Mouse (Mus musculus) T-helper 17 cell (primary cell): ENCODE measurements around the gene Padi4.

Experiments used
- in situ Hi-C, 2 experiments: fragments of 300-600 bp; cut with MboI, MseI; formaldehyde crosslinking; loops; 1 replicate in 1 of 2; 2 replicates in 1 of 2; pipeline ENCODE4 v1.15.1; 2025; ENCODE audit warnings: high pct_unique_total_duplicates in 2 of 2

Gene Padi4

GRCm38 (mm10) chr4:140742543-140742942 lies 31.5 kb downstream of the Padi4 start, which contains the start of gene Padi6:
Padi6 (minus strand) TSS chr4:140742643.
- in situ Hi-C loops, result loop anchor here in 1 of 2 experiments (10.0 kb wide), 1 partner anchor 148 kb away; no protein-coding TSS in a partner anchor

- in situ Hi-C loops, result loop anchor here in 1 of 2 experiments (10.0 kb wide), 1 partner anchor 147 kb away; no protein-coding TSS in a partner anchor
Observed at GRCm38 (mm10) chr4:140741401-140741800, 32.6 kb downstream of the Padi4 start.

GRCm38 (mm10) chr4:140740655-140741054 lies 33.4 kb downstream of the Padi4 start:
- in situ Hi-C loops, result loop anchor here in 1 of 2 experiments (10.0 kb wide), 1 partner anchor 146 kb away; no protein-coding TSS in a partner anchor

- in situ Hi-C loops, result no loop called here
Observed at GRCm38 (mm10) chr4:140732871-140733270, 41.2 kb downstream of the Padi4 start.

- in situ Hi-C loops, result no loop called here
Observed at GRCm38 (mm10) chr4:140731654-140732053, 42.4 kb downstream of the Padi4 start.

- in situ Hi-C loops, result no loop called here
Observed at GRCm38 (mm10) chr4:140726907-140727306, 47.1 kb downstream of the Padi4 start.

GRCm38 (mm10) chr4:140724739-140725138 lies 49.3 kb downstream of the Padi4 start:
- in situ Hi-C loops, result loop anchor here in 1 of 2 experiments (25.0 kb wide), 1 partner anchor 813 kb away; the partner anchor contains the start of gene Spen

GRCm38 (mm10) chr4:140723801-140724200 lies 50.2 kb downstream of the Padi4 start:
- in situ Hi-C loops, result loop anchor here in 1 of 2 experiments (25.0 kb wide), 1 partner anchor 814 kb away; the partner anchor contains the start of gene Spen

- in situ Hi-C loops, result loop anchor here in 1 of 2 experiments (25.0 kb wide), 1 partner anchor 814 kb away; the partner anchor contains the start of gene Spen
Observed at GRCm38 (mm10) chr4:140723192-140723591, 50.8 kb downstream of the Padi4 start.

GRCm38 (mm10) chr4:140722710-140723109 lies 51.3 kb downstream of the Padi4 start:
- in situ Hi-C loops, result loop anchor here in 1 of 2 experiments (25.0 kb wide), 1 partner anchor 815 kb away; the partner anchor contains the start of gene Spen

- in situ Hi-C loops, result loop anchor here in 1 of 2 experiments (25.0 kb wide), 1 partner anchor 815 kb away; the partner anchor contains the start of gene Spen
Observed at GRCm38 (mm10) chr4:140721968-140722490, 52.0 kb downstream of the Padi4 start.

- in situ Hi-C loops, result loop anchor here in 1 of 2 experiments (25.0 kb wide), 1 partner anchor 817 kb away; the partner anchor contains the start of gene Spen
Observed at GRCm38 (mm10) chr4:140720091-140720490, 53.9 kb downstream of the Padi4 start.

- in situ Hi-C loops, result loop anchor here in 1 of 2 experiments (25.0 kb wide), 1 partner anchor 819 kb away; the partner anchor contains the start of gene Spen
Observed at GRCm38 (mm10) chr4:140718436-140718835, 55.6 kb downstream of the Padi4 start.

- in situ Hi-C loops, result loop anchor here in 1 of 2 experiments (25.0 kb wide), 1 partner anchor 820 kb away; the partner anchor contains the start of gene Spen
Observed at GRCm38 (mm10) chr4:140716994-140717393, 57.0 kb downstream of the Padi4 start.

- in situ Hi-C loops, result loop anchor here (5.0 to 25.0 kb wide), 2 partner anchors 37 to 823 kb away; partner anchors contain the start of gene Spen (in 1 of the 2)
Observed at GRCm38 (mm10) chr4:140714586-140714985, 59.5 kb downstream of the Padi4 start.

- in situ Hi-C loops, result loop anchor here (5.0 to 25.0 kb wide), 2 partner anchors 36 to 824 kb away; partner anchors contain the start of gene Spen (in 1 of the 2)
Observed at GRCm38 (mm10) chr4:140713480-140714365, 60.3 kb downstream of the Padi4 start.

GRCm38 (mm10) chr4:140711360-140711759 lies 62.7 kb downstream of the Padi4 start:
- in situ Hi-C loops, result loop anchor here (5.0 to 25.0 kb wide), 2 partner anchors 34 to 826 kb away; partner anchors contain the start of gene Spen (in 1 of the 2)

GRCm38 (mm10) chr4:140710781-140711180 lies 63.3 kb downstream of the Padi4 start:
- in situ Hi-C loops, result loop anchor here (5.0 to 25.0 kb wide), 2 partner anchors 33 to 827 kb away; partner anchors contain the start of gene Spen (in 1 of the 2)

- in situ Hi-C loops, result loop anchor here (5.0 to 25.0 kb wide), 2 partner anchors 32 to 828 kb away; partner anchors contain the start of gene Spen (in 1 of the 2)
Observed at GRCm38 (mm10) chr4:140709617-140710016, 64.4 kb downstream of the Padi4 start.

- in situ Hi-C loops, result loop anchor here in 1 of 2 experiments (25.0 kb wide), 1 partner anchor 828 kb away; the partner anchor contains the start of gene Spen
Observed at GRCm38 (mm10) chr4:140709111-140709510, 64.9 kb downstream of the Padi4 start.
